Mouse (Mus musculus) forebrain, postnatal 0 days (tissue): Measurements from ENCODE around the gene Gmeb2. TPM values are rescaled to one million over a fixed set of nuclear protein-coding genes. Genes with fewer than 3 reads are reported as not detected.

Experiments
- ATAC-seq: fragments of 200-750 bp; cut with Nextera tagmentation; 2 replicates; pipeline ENCODE4 v1.8.0; 2017; ENCODE audit warnings: mild to moderate bottlenecking, moderate library complexity
- DNase-seq: peaks from one replicate; pipeline ENCODE4 v3.0.0-alpha.2; 2015
- H3K27ac ChIP-seq: fragments of 300-500 bp; sonication (generic); 2 replicates; pipeline ENCODE4 v1.5.1; 2014; ENCODE audit warnings: low read depth, mild to moderate bottlenecking, antibody characterized with exemption, low read length, moderate library complexity, mixed read lengths
- H3K27me3 ChIP-seq: fragments of 300-500 bp; sonication (generic); 2 replicates; pipeline ENCODE4 v1.6.1; 2014; ENCODE audit warnings: mild to moderate bottlenecking, low read length, mixed read lengths; ENCODE audit not compliant: insufficient read depth
- H3K36me3 ChIP-seq: fragments of 300-500 bp; sonication (generic); 2 replicates; pipeline ENCODE4 v1.6.1; 2014; ENCODE audit warnings: mild to moderate bottlenecking, moderate library complexity; ENCODE audit not compliant: insufficient read depth
- H3K4me1 ChIP-seq: fragments of 300-500 bp; sonication (generic); 2 replicates; pipeline ENCODE4 v1.6.1; 2014; ENCODE audit warnings: antibody characterized with exemption; ENCODE audit not compliant: insufficient read depth
- H3K4me2 ChIP-seq: fragments of 300-500 bp; sonication (generic); 2 replicates; pipeline ENCODE4 v1.6.1; 2014; ENCODE audit warnings: low read depth, mild to moderate bottlenecking, moderate library complexity
- H3K4me3 ChIP-seq: fragments of 300-500 bp; sonication (generic); 2 replicates; pipeline ENCODE4 v1.5.1; 2014; ENCODE audit warnings: low read depth, low read length, mixed read lengths
- H3K9ac ChIP-seq: fragments of 300-500 bp; sonication (generic); 2 replicates; pipeline ENCODE4 v1.6.1; 2014; ENCODE audit warnings: mild to moderate bottlenecking
- H3K9me3 ChIP-seq: fragments of 300-500 bp; sonication (generic); 2 replicates; pipeline ENCODE4 v1.6.1; 2016; ENCODE audit warnings: low read length
- CTCF ChIP-seq: sonication (generic); IDR thresholded peaks from 2 replicates; pipeline ENCODE4 v1.5.1; 2016; ENCODE audit warnings: antibody characterized with exemption, control low read depth, low read depth
- WGBS: fragments of 180-500 bp; shearing (Covaris S2); extraction: QIAGEN DNeasy Blood & Tissue Kit; methylation state at CpG from one replicate; pipeline ENCODE4 v1.1.7; 2014; 5-methylcytosine and 5-hydroxymethylcytosine counted together
- polyA plus RNA-seq: library from polyadenylated mRNA; unstranded; fragments of >200 nt; fragmentation: Nextera tagmentation; extraction: Ambion mirVana; gene quantifications from 2 replicates; pipeline ENCODE4 v1.2.1, GENCODE M21; 2015
- total RNA-seq: library from RNA; depleted of rRNA; stranded (reverse); fragments of >200 nt; gene quantifications from 2 replicates; pipeline ENCODE4 v1.2.3, GENCODE M21; 2014; rRNA removed

Gene Gmeb2
- total and polyA plus RNA-seq, 2 experiments from 2014 or later = 9.6 to 24.8 TPM

- peaks cover 14% of the 10 kb centered on the region for H3K27me3 ChIP-seq
- TF ChIP-seq CTCF = no peak
- H3K4me2 ChIP-seq = peak overlapping the region; percentile 47
- no peak overlapping the region for H3K27ac ChIP-seq
- peak overlapping the region; percentile 16 for H3K4me3 ChIP-seq
- H3K9ac ChIP-seq = 0 out of 2 replicates have a peak overlapping the region, but pooled peaks have one; percentile 2
- no peak for ATAC-seq
- DNase-seq = no peak
- WGBS = 3% methylated on average over 34 of the region's 34 CpGs
- H3K4me1 ChIP-seq = no peaks in the 10 kb centered on the region
- H3K36me3 ChIP-seq = no peaks in the 10 kb centered on the region
- H3K9me3 ChIP-seq = no peaks in the 10 kb centered on the region
Observed at GRCm38 (mm10) chr2:181212389-181213020, 75.3 kb downstream of the Gmeb2 start.

- Histone ChIP-seq H3K4me1 (no peaks in the 10 kb centered on the region), H3K9ac (no peak overlapping the region), H3K4me3 (no peak overlapping the region), H3K36me3 (no peaks in the 10 kb centered on the region), H3K4me2 (no peak overlapping the region), H3K9me3 (no peaks in the 10 kb centered on the region), H3K27me3 (no peaks in the 10 kb centered on the region), H3K27ac (no peak overlapping the region)
- WGBS = 83% methylated on average over 9 of the region's 9 CpGs
- ATAC-seq (no peak), DNase-seq (no peak)
- TF ChIP-seq CTCF = no peak
Observed at GRCm38 (mm10) chr2:181206118-181206517, 81.7 kb downstream of the Gmeb2 start.

DNA sequence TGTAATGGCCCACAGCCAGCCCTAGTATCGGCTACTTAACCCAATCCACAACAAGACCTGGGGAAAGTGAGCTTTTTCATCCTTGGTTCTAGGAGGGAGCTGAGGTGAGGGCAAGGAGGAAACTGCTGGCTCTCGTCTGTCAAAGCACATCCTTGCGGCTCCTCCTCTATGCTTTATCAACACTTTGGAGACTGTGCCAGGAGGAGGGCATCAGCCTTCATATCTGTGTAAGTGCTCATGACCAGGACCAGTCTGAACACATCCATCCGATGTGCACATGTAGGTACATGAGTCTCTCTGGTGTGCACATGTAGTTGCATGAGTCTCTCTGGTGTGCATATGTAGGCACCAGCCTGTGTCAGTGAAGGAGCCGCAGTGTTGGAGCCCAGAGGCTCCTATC, 82.2 kb downstream of the Gmeb2 start:
- Histone ChIP-seq H3K4me2 (no peak overlapping the region), H3K4me1 (no peaks in the 10 kb centered on the region), H3K9ac (no peak overlapping the region), H3K4me3 (no peak overlapping the region), H3K9me3 (no peaks in the 10 kb centered on the region), H3K27me3 (no peaks in the 10 kb centered on the region), H3K27ac (no peak overlapping the region), H3K36me3 (no peaks in the 10 kb centered on the region)
- WGBS = 82% methylated on average over 5 of the region's 5 CpGs
- no peak for DNase-seq
- no peak for ATAC-seq
- TF ChIP-seq CTCF = no peak

- Histone ChIP-seq H3K4me3 (no peak overlapping the region), H3K9ac (no peak overlapping the region), H3K9me3 (no peaks in the 10 kb centered on the region), H3K36me3 (no peaks in the 10 kb centered on the region), H3K4me2 (no peak overlapping the region), H3K27ac (no peak overlapping the region), H3K27me3 (no peaks in the 10 kb centered on the region), H3K4me1 (no peaks in the 10 kb centered on the region)
- WGBS = 81% methylated on average over 6 of the region's 6 CpGs
- ATAC-seq (no peak), DNase-seq (no peak)
- TF ChIP-seq CTCF = no peak
Observed at GRCm38 (mm10) chr2:181202886-181203285, 84.9 kb downstream of the Gmeb2 start.

DNA sequence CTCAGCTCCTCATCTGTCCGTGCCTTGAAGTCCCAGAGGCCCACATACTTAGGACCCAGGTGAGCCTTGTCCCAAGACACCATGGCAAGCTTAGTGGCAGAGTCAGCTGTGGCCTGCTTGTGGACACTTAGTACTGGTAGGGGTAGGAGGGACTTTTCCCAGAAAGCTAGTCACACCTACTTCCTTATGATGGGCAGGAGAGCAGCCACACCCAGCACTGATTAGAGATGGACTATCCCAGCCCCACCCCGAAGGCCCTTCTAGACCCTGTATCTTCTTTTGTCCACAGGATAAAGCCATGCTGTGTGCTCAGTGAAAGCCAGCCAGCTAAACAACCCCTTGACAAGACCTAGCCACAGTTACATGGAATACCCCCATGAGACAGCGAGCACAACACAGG, 85.4 kb downstream of the Gmeb2 start, which contains the start of gene Ptk6:
Gene Ptk6, minus strand, starts transcription at position 368 of the 400 bp plus-strand sequence.
- ATAC-seq = no peak
- no peak for TF ChIP-seq CTCF
- 90% methylated on average over 3 of the region's 3 CpGs for WGBS
- Histone ChIP-seq H3K4me2 (no peak within 1 kb of the TSS), H3K4me3 (no peak within 1 kb of the TSS), H3K4me1 (no peaks in the 10 kb centered on the region), H3K9ac (no peak within 1 kb of the TSS), H3K9me3 (no peaks in the 10 kb centered on the region), H3K27ac (no peak within 1 kb of the TSS), H3K27me3 (no peaks in the 10 kb centered on the region), H3K36me3 (no peaks in the 10 kb centered on the region)
- DNase-seq = no peak

DNA sequence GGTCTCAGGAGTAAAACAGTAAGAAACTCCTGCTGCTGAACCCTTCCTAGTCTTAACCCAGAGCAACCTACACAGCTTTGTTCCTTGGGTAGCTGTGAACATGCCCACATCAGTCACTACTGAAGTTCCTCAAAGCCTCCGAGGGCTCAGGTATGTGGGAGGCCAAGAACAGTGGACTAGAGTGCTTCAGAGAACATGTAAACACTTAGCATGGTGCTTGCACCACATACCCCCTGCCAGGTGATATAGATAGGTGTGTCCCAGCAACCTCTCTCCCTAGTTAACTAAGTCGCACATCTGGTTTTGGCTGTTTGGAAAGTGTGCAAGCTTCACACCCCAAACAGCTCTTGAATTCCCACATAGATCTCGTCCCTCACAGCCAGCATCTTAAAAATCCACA, 86.2 kb downstream of the Gmeb2 start:
- TF ChIP-seq CTCF = no peak
- H3K27me3 ChIP-seq = no peaks in the 10 kb centered on the region
- DNase-seq = no peak
- no peak for ATAC-seq
- H3K9me3 ChIP-seq = no peaks in the 10 kb centered on the region
- no peak overlapping the region for H3K9ac ChIP-seq
- H3K27ac ChIP-seq = no peak overlapping the region
- no peak overlapping the region for H3K4me2 ChIP-seq
- H3K36me3 ChIP-seq = no peaks in the 10 kb centered on the region
- 75% methylated on average over 3 of the region's 3 CpGs for WGBS
- H3K4me3 ChIP-seq = no peak overlapping the region
- no peaks in the 10 kb centered on the region for H3K4me1 ChIP-seq

Other genes starting within 250 kb of the Gmeb2 start
- 14.9 and 17.8 TPM in 2 replicates for gene Chrna4, start 244.5 kb downstream of the Gmeb2 start, total RNA-seq
- 12.1 and 24.2 TPM in 2 replicates for gene Chrna4, start 244.5 kb downstream of the Gmeb2 start, polyA plus RNA-seq
- 113 and 134 TPM in 2 replicates for gene Kcnq2, start 152.7 kb downstream of the Gmeb2 start, total RNA-seq
- gene Kcnq2, start 152.7 kb downstream of the Gmeb2 start, polyA plus RNA-seq = 24.7 and 31.7 TPM in 2 replicates
- 215 and 218 TPM in 2 replicates for gene Eef1a2, start 131.0 kb downstream of the Gmeb2 start, total RNA-seq
- gene Eef1a2, start 131.0 kb downstream of the Gmeb2 start, polyA plus RNA-seq = 12.8 and 17.5 TPM in 2 replicates
- gene Ppdpf, start 100.8 kb downstream of the Gmeb2 start, total RNA-seq = 239 and 264 TPM in 2 replicates
- gene Ppdpf, start 100.8 kb downstream of the Gmeb2 start, polyA plus RNA-seq = 402 and 447 TPM in 2 replicates
- gene Ptk6, start 85.2 kb downstream of the Gmeb2 start, total RNA-seq = not detected in 2 replicates
- gene Ptk6, start 85.2 kb downstream of the Gmeb2 start, polyA plus RNA-seq = not detected in 2 replicates
- 0.15 and 0.43 TPM in 2 replicates for gene Srms, start 74.8 kb downstream of the Gmeb2 start, total RNA-seq
- 0.10 TPM in 1 of 2 replicates, not detected in the other for gene Srms, start 74.8 kb downstream of the Gmeb2 start, polyA plus RNA-seq
- gene Fndc11, start 68.0 kb downstream of the Gmeb2 start, total RNA-seq = not detected in 2 replicates
- gene Fndc11, start 68.0 kb downstream of the Gmeb2 start, polyA plus RNA-seq = 0.18 and 0.24 TPM in 2 replicates
- 1.7 and 1.8 TPM in 2 replicates for gene Helz2, start 46.0 kb downstream of the Gmeb2 start, total RNA-seq
- gene Helz2, start 46.0 kb downstream of the Gmeb2 start, polyA plus RNA-seq = 0.10 and 0.24 TPM in 2 replicates
- gene Stmn3, start 26.5 kb upstream of the Gmeb2 start, total RNA-seq = 1,247 and 1,493 TPM in 2 replicates
- gene Stmn3, start 26.5 kb upstream of the Gmeb2 start, polyA plus RNA-seq = 1,714 and 1,956 TPM in 2 replicates
- 42.8 and 64.4 TPM in 2 replicates for gene Rtel1, start 31.7 kb upstream of the Gmeb2 start, total RNA-seq
- gene Rtel1, start 31.7 kb upstream of the Gmeb2 start, polyA plus RNA-seq = 13.8 and 20.6 TPM in 2 replicates
- gene Zgpat, start 76.9 kb upstream of the Gmeb2 start, total RNA-seq = 93.3 and 99.0 TPM in 2 replicates
- 32.2 and 39.6 TPM in 2 replicates for gene Zgpat, start 76.9 kb upstream of the Gmeb2 start, polyA plus RNA-seq
- gene Arfrp1, start 77.4 kb upstream of the Gmeb2 start, total RNA-seq = 24.0 and 27.9 TPM in 2 replicates
- 60.9 and 73.0 TPM in 2 replicates for gene Arfrp1, start 77.4 kb upstream of the Gmeb2 start, polyA plus RNA-seq
- gene Lime1, start 92.0 kb upstream of the Gmeb2 start, total RNA-seq = 42.8 and 43.5 TPM in 2 replicates
- gene Lime1, start 92.0 kb upstream of the Gmeb2 start, polyA plus RNA-seq = 19.5 and 26.5 TPM in 2 replicates
- gene Zbtb46, start 171.4 kb upstream of the Gmeb2 start, total RNA-seq = 11.7 and 17.7 TPM in 2 replicates
- gene Zbtb46, start 171.4 kb upstream of the Gmeb2 start, polyA plus RNA-seq = 8.2 and 11.0 TPM in 2 replicates
- not detected in 2 replicates for gene Abhd16b, start 205.2 kb upstream of the Gmeb2 start, total RNA-seq
- gene Abhd16b, start 205.2 kb upstream of the Gmeb2 start, polyA plus RNA-seq = not detected in 2 replicates
- 91.7 and 120 TPM in 2 replicates for gene Tpd52l2, start 209.1 kb upstream of the Gmeb2 start, total RNA-seq
- gene Tpd52l2, start 209.1 kb upstream of the Gmeb2 start, polyA plus RNA-seq = 114 and 128 TPM in 2 replicates
- 252 and 369 TPM in 2 replicates for gene Dnajc5, start 232.4 kb upstream of the Gmeb2 start, total RNA-seq
- gene Dnajc5, start 232.4 kb upstream of the Gmeb2 start, polyA plus RNA-seq = 207 and 270 TPM in 2 replicates